Mouse (Mus musculus): ENCODE results near the gene Aph1a.

DNA sequence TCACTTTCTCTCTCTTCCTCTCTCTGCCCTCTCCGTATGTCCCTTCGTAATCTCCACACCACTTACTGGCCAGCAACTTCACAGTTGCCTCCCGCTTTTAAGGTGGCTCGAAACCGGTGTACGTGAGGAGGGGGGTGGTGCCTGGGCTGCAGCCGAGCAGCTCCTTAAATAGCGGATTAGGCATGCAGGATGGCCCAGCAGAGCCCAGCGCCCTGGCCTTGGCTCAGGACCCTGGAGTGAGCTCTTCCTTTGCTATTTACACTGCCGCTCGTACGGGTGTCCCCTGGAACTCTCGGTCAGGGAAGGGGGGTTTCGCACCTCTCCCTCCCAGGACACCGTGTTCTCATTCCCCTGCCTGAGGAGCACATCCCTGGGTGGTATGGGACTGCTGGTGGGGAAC is 10.8 kb downstream of the Aph1a start, which contains the start of gene Car14:
- TF ChIP-seq POLR2A (IDR thresholded peaks at IDR 0.05; ENCODE audit: extremely low read depth, insufficient read depth, low read length) (no peak), CTCF (IDR thresholded peaks at IDR 0.05; ENCODE audit: low read depth, low read length) (no peak)
